In genomic region chr2:140911463-140911862, GRCm38 (mm10) we compare ENCODE assay signal across 26 mouse cellular contexts.
"Had no signal": no experiment of that assay in that cellular context is flagged by ENCODE, and none has a peak within 500 bp of the region (broad histone marks: within the 10 kb centered on the region; RNA-seq: fewer than 3 reads in every experiment).

No protein-coding gene starts in this region.

- H3K27me3 ChIP-seq: heart, embryonic 12.5 days; hindbrain, embryonic 12.5 days; intestine, embryonic 15.5 days; limb, embryonic 12.5 days; liver, embryonic 13.5 days had no signal

- DNase-seq: gastrocnemius, postnatal 14 days; gastrocnemius, postnatal 36 days; heart, adult 18-20 months; heart, postnatal 10 days; heart, postnatal 4 days; kidney, adult 18-20 months; kidney, adult 8-10 months; kidney, postnatal 10 days; kidney, postnatal 25 days; kidney, postnatal 4 days; liver; liver, embryonic 13.5 days had no signal

- H3K27ac ChIP-seq: heart, embryonic 10.5 days; hindbrain, embryonic 10.5 days; hindbrain, embryonic 12.5 days; hindbrain, embryonic 14.5 days; intestine, embryonic 15.5 days; layer of hippocampus, adult 2 months; left cerebral cortex, adult 2 months; limb, embryonic 10.5 days; limb, embryonic 12.5 days; liver, embryonic 13.5 days had no signal

- H3K9me3 ChIP-seq: heart, embryonic 10.5 days; heart, embryonic 12.5 days; hindbrain, embryonic 10.5 days; hindbrain, embryonic 12.5 days; intestine, embryonic 15.5 days; limb, embryonic 10.5 days; limb, embryonic 12.5 days; liver, embryonic 13.5 days had no signal

- H3K4me3 ChIP-seq: heart, embryonic 10.5 days; heart, embryonic 12.5 days; hindbrain, embryonic 10.5 days; hindbrain, embryonic 12.5 days; intestine, embryonic 15.5 days; layer of hippocampus, adult 2 months; left cerebral cortex, adult 2 months; limb, embryonic 10.5 days; limb, embryonic 12.5 days; liver, embryonic 13.5 days had no signal

- ATAC-seq: hindbrain, embryonic 16.5 days; inflammation-experienced regulatory T-cells, adult 6 months; intestine, postnatal 0 days had no signal

- H3K4me2 ChIP-seq: heart, embryonic 12.5 days; hindbrain, embryonic 12.5 days; hindbrain, embryonic 14.5 days; intestine, embryonic 15.5 days; limb, embryonic 12.5 days; liver, embryonic 11.5 days; liver, embryonic 13.5 days had no signal

- H3K9ac ChIP-seq: heart, embryonic 12.5 days; hindbrain, embryonic 12.5 days; hindbrain, embryonic 14.5 days; intestine, embryonic 15.5 days; limb, embryonic 12.5 days; liver, embryonic 13.5 days had no signal

- H3K4me1 ChIP-seq: heart, embryonic 10.5 days; heart, embryonic 12.5 days; hindbrain, embryonic 10.5 days; hindbrain, embryonic 12.5 days; intestine, embryonic 15.5 days; liver, embryonic 13.5 days had no signal

- H3K36me3 ChIP-seq: heart, embryonic 10.5 days; heart, embryonic 12.5 days; hindbrain, embryonic 10.5 days; hindbrain, embryonic 12.5 days; intestine, embryonic 15.5 days; limb, embryonic 10.5 days; limb, embryonic 12.5 days; liver, embryonic 13.5 days had no signal
